Mouse (Mus musculus) CD4-positive, CD25-positive, alpha-beta regulatory T cell (primary cell): Measurements from ENCODE around the gene Dok1. TPM values are rescaled to one million over a fixed set of nuclear protein-coding genes. Genes with fewer than 3 reads are reported as not detected.

ENCODE experiments used
- polyA plus RNA-seq: library from polyadenylated mRNA; unstranded; fragments of 100-300 nt; shearing (Covaris generic); gene quantifications from one replicate; pipeline ENCODE4 v1.2.1, GENCODE M21; 2017

The Dok1 gene
- 46.0 TPM for polyA plus RNA-seq

GRCm38 (mm10) chr6:83033249-83034185 lies at the start of gene Dok1, which contains the start of gene Loxl3:
Dok1 (minus strand) TSS chr6:83033471.
Loxl3 (plus strand) TSS chr6:83034173.

GRCm38 (mm10) chr6:83077630-83078323 lies 44.5 kb upstream of the Dok1 start, which contains the start of gene Pcgf1:
Pcgf1 (plus strand) TSS chr6:83077869.

DNA sequence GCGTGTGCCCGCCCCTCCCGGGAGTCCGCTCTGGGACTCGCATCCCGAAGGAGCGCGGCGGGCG lies 36.8 kb upstream of the Dok1 start, which contains the start of gene Tlx2:
Gene Tlx2, minus strand, starts transcription at position 47 of the 64 bp plus-strand sequence.

DNA sequence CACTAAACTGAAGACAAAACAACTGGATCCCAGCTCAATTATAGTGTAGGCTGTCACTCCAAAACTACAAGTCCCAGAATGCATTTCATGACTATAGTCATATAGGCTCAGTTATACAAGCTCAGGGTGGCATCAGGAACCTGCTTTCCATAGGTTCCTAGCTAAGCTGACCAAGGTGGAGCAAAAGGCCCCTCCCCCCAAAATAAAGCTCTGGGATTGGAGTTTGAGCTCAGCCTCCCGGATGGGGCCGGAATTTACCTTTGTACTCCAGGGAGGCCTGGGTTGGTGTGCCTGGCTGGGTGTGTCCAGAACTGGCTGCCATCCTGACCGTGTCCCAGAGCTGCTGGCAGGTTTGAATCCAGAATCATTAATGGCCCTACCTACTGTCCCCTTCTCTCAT lies 24.5 kb upstream of the Dok1 start, which contains the start of gene Dqx1:
Gene Dqx1, plus strand, starts transcription at position 55 of the 400 bp plus-strand sequence.

DNA sequence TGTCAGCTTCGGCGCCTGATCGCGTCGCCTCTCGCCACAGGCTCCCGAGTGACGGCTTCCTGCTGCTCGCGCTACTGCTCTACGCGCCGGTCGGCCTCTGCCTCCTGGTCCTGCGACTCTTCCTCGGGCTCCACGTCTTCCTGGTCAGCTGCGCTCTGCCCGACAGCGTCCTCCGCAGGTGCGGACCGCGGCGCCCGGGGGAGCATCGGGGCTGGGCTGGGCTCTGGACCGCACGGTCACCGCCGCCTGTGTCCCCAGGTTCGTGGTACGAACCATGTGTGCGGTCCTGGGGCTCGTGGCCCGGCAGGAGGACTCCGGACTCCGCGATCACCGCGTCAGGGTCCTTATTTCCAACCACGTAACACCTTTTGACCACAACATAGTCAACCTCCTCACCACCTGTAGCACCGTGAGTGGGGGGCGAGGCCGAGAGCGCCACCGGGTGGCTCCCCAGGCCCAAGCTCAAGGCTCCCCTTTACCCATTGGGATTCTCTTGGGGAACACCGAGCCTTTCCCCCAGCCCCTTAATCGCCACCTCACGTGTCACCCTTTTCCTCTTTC lies 21.7 kb upstream of the Dok1 start, which contains the start of gene Htra2:
Gene Htra2, minus strand, starts transcription at position 403 of the 561 bp plus-strand sequence.

GRCm38 (mm10) chr6:83054074-83054851 lies 21.0 kb upstream of the Dok1 start, which contains the start of gene Aup1:
Aup1 (plus strand) TSS chr6:83054521.

Other genes with a start within 250 kb of the Dok1 start
- gene Sema4f, start 93.7 kb downstream of the Dok1 start, polyA plus RNA-seq = 5.8 TPM
- 0.60 TPM for gene M1ap, start 86.6 kb downstream of the Dok1 start, polyA plus RNA-seq
- 0.32 TPM for gene Loxl3, start 702 bp upstream of the Dok1 start, polyA plus RNA-seq
- gene Aup1, start 21.1 kb upstream of the Dok1 start, polyA plus RNA-seq = 474 TPM
- 68.6 TPM for gene Htra2, start 21.8 kb upstream of the Dok1 start, polyA plus RNA-seq
- 2.6 TPM for gene Dqx1, start 24.4 kb upstream of the Dok1 start, polyA plus RNA-seq
- 0.12 TPM for gene Tlx2, start 36.8 kb upstream of the Dok1 start, polyA plus RNA-seq
- 39.7 TPM for gene Pcgf1, start 44.4 kb upstream of the Dok1 start, polyA plus RNA-seq
- 0.22 TPM for gene Lbx2, start 52.9 kb upstream of the Dok1 start, polyA plus RNA-seq
- 9.6 TPM for gene Ccdc142, start 68.1 kb upstream of the Dok1 start, polyA plus RNA-seq
- gene Gm42688, start 68.1 kb upstream of the Dok1 start, polyA plus RNA-seq = 14.8 TPM
- gene Mrpl53, start 75.6 kb upstream of the Dok1 start, polyA plus RNA-seq = 56.1 TPM
- gene Mogs, start 82.0 kb upstream of the Dok1 start, polyA plus RNA-seq = 129 TPM
- 66.9 TPM for gene Wbp1, start 88.1 kb upstream of the Dok1 start, polyA plus RNA-seq
- 50.5 TPM for gene Ino80b, start 92.0 kb upstream of the Dok1 start, polyA plus RNA-seq
- gene Rtkn, start 102.0 kb upstream of the Dok1 start, polyA plus RNA-seq = 0.84 TPM
- gene Wdr54, start 122.9 kb upstream of the Dok1 start, polyA plus RNA-seq = 0.57 TPM
- gene 1700003E16Rik, start 122.9 kb upstream of the Dok1 start, polyA plus RNA-seq = not detected
- gene Dctn1, start 132.4 kb upstream of the Dok1 start, polyA plus RNA-seq = 83.8 TPM
- 0.39 TPM for gene Slc4a5, start 186.4 kb upstream of the Dok1 start, polyA plus RNA-seq